Mouse (Mus musculus): Measurements from ENCODE around the gene Scfd2. TPM values are rescaled to one million over a fixed set of nuclear protein-coding genes. Genes with fewer than 3 reads are reported as not detected.

Gene Scfd2
- polyA plus RNA-seq, 1 experiment from 2014 or later = 15.0 TPM

DNA sequence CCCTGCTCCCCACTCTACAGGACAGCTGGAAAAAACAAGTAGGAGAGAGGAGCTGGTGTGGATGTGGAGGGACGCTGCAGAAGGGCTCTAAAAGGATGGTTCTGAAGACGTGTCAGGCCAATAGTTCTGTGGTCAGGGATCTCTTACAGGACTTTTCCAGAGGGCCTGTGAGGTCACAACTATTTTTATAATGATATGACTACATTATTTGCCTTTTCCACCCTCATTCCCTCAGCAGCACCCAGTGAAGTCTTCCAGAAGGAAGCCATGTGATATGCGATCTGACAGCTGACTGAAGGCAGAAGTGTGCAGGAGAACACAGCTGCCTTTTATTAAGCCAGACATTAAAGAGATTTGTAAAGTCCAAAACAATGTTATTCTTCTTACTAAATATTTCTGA is 85.7 kb downstream of the Scfd2 start:
- Histone ChIP-seq H3K27me3 (ENCODE audit: control insufficient read depth, insufficient read depth, low read length) (no peaks in the 10 kb centered on the region), H3K4me2 (ENCODE audit: low read depth, low read length) (no peak overlapping the region), H3K9me3 (replicated peaks; ENCODE audit: control insufficient read depth, low read length) (no peaks in the 10 kb centered on the region), H3K27ac (ENCODE audit: low read length) (no peak overlapping the region), H3K4me3 (ENCODE audit: low read length) (no peak overlapping the region), H3K36me3 (ENCODE audit: control insufficient read depth, insufficient read depth) (no peaks in the 10 kb centered on the region), H3K9ac (ENCODE audit: low read length) (no peak overlapping the region), H3K4me1 (ENCODE audit: control insufficient read depth, insufficient read depth, low read length) (no peaks in the 10 kb centered on the region)
- ATAC-seq (replicated peaks; ENCODE audit: extremely low read depth, insufficient read depth, low FRiP score) = 0 out of 2 replicates have a peak, but pooled peaks have one; percentile 32
- 51% methylated on average over 3 of the region's 3 CpGs for WGBS

DNA sequence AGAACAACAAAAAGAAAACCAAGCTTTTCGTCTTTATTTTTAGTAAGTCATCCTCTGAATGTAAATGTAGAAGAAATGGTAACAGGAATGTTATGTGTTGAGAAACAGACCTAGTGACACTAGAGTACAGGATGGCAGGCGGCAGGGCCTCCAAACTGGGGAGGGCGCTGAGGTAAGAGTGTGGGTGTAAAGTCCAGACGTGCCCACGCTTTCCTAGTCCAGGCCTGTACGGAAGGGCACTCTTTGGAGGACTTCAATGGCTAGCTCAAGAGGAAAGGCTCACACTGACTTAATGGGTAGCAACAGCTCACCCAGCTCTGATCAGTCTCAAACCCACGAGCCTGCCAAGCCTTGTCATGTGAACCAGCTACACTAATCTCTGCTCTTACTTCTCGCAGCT is 93.2 kb downstream of the Scfd2 start:
- Histone ChIP-seq H3K4me1 (ENCODE audit: control insufficient read depth, insufficient read depth, low read length) (no peaks in the 10 kb centered on the region), H3K36me3 (ENCODE audit: control insufficient read depth, insufficient read depth) (no peaks in the 10 kb centered on the region), H3K4me3 (ENCODE audit: low read length) (no peak overlapping the region), H3K9me3 (replicated peaks; ENCODE audit: control insufficient read depth, low read length) (no peaks in the 10 kb centered on the region; the same call in 1 of the 2 replicates), H3K27ac (ENCODE audit: low read length) (no peak overlapping the region), H3K27me3 (ENCODE audit: control insufficient read depth, insufficient read depth, low read length) (no peaks in the 10 kb centered on the region), H3K9ac (ENCODE audit: low read length) (no peak overlapping the region), H3K4me2 (ENCODE audit: low read depth, low read length) (no peak overlapping the region)
- 72% methylated on average over 8 of the region's 8 CpGs for WGBS
- no peak for ATAC-seq (replicated peaks; ENCODE audit: extremely low read depth, insufficient read depth, low FRiP score)

DNA sequence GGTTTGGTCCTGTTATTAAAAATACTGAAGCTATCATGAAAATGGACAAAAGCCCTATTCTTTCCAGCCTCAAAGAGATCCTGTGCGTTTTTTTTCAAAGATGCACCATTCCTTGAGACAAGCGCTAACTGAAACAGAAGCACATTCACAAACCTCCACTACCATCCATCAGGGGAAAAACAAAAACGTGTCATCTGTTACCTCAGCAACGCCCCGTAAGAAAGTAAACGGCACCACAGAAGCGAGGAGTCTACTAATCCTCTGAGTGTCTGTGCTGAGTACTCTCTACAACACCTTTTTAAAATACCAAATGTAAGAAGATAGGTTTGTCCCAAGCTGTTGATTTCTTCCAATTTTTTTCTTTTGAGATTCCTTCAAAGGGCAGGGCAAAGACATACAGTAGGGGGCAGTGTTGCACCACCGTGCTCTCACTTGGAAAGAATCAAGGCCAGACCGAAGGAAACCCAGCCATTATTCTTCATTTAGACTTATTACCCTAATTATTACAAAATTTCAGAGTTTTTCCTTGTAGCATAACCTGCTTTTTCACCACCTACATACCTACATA is 97.9 kb downstream of the Scfd2 start:
- 29% methylated on average over 9 of the region's 9 CpGs for WGBS
- Histone ChIP-seq H3K27ac (ENCODE audit: low read length) (no peak overlapping the region), H3K36me3 (ENCODE audit: control insufficient read depth, insufficient read depth) (no peaks in the 10 kb centered on the region), H3K4me2 (ENCODE audit: low read depth, low read length) (peak overlapping the region; percentile 37; the same call in 1 of the 2 replicates), H3K27me3 (ENCODE audit: control insufficient read depth, insufficient read depth, low read length) (no peaks in the 10 kb centered on the region), H3K9me3 (replicated peaks; ENCODE audit: control insufficient read depth, low read length) (no peaks in the 10 kb centered on the region; the same call in 1 of the 2 replicates), H3K4me3 (ENCODE audit: low read length) (no peak overlapping the region), H3K4me1 (ENCODE audit: control insufficient read depth, insufficient read depth, low read length) (no peaks in the 10 kb centered on the region), H3K9ac (ENCODE audit: low read length) (no peak overlapping the region)
- ATAC-seq (replicated peaks; ENCODE audit: extremely low read depth, insufficient read depth, low FRiP score) = no peak

DNA sequence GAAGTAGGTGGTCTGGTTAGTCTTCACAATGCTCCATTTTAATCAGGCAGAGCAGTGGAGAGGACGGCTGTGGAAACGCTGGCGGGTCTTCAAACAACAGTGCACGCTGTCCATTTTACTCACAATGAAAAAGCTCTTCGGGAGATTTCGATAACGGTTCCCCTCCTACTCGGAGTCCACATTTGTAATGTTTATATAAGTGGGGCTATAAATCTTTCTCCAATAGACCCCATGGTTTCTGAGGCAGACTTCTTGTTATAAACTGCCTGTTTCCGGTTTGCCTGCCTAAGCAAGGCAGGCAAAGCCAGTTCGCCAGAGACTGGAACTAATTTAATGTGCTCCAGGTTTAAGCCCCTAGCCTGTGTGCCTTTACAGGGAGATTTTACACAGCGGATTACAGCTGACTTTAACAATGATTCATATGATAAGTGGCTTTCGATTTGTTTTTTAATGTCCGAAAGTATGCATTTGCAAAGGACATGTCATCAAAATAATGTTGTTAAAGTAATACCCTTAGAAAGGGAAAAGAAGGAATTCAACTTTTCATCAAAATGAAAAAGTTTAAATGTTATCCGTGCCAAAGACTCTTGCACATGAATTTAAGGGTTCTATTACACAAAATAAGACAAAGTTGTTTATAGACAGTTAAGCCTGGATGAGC is 98.5 kb downstream of the Scfd2 start:
- Histone ChIP-seq H3K4me1 (ENCODE audit: control insufficient read depth, insufficient read depth, low read length) (no peaks in the 10 kb centered on the region), H3K27ac (ENCODE audit: low read length) (no peak overlapping the region), H3K4me2 (ENCODE audit: low read depth, low read length) (peak overlapping the region; percentile 30; the same call in 1 of the 2 replicates), H3K36me3 (ENCODE audit: control insufficient read depth, insufficient read depth) (no peaks in the 10 kb centered on the region), H3K9me3 (replicated peaks; ENCODE audit: control insufficient read depth, low read length) (no peaks in the 10 kb centered on the region; the same call in 1 of the 2 replicates), H3K27me3 (ENCODE audit: control insufficient read depth, insufficient read depth, low read length) (no peaks in the 10 kb centered on the region), H3K9ac (ENCODE audit: low read length) (no peak overlapping the region), H3K4me3 (ENCODE audit: low read length) (no peak overlapping the region)
- 47% methylated on average over 14 of the region's 14 CpGs for WGBS
- ATAC-seq (replicated peaks; ENCODE audit: extremely low read depth, insufficient read depth, low FRiP score) = no peak

- no peak overlapping the region for H3K27ac ChIP-seq (ENCODE audit: low read length)
- no peaks in the 10 kb centered on the region for H3K36me3 ChIP-seq (ENCODE audit: control insufficient read depth, insufficient read depth)
- H3K27me3 ChIP-seq (ENCODE audit: control insufficient read depth, insufficient read depth, low read length) = no peaks in the 10 kb centered on the region
- no peak overlapping the region for H3K4me2 ChIP-seq (ENCODE audit: low read depth, low read length)
- peaks cover 3% of the 10 kb centered on the region; the same call in 1 of the 2 replicates for H3K4me1 ChIP-seq (ENCODE audit: control insufficient read depth, insufficient read depth, low read length)
- no peaks in the 10 kb centered on the region for H3K9me3 ChIP-seq (replicated peaks; ENCODE audit: control insufficient read depth, low read length)
- no peak overlapping the region for H3K4me3 ChIP-seq (ENCODE audit: low read length)
- no peak overlapping the region for H3K9ac ChIP-seq (ENCODE audit: low read length)
- 47% methylated on average over 5 of the region's 5 CpGs for WGBS
- no peak for ATAC-seq (replicated peaks; ENCODE audit: extremely low read depth, insufficient read depth, low FRiP score)
Measured at GRCm38 (mm10) chr5:74420615-74421132, 110.9 kb downstream of the Scfd2 start.

GRCm38 (mm10) chr5:74412557-74412956 is 119.0 kb downstream of the Scfd2 start:
- H3K9ac ChIP-seq (ENCODE audit: low read length) = no peak overlapping the region
- H3K36me3 ChIP-seq (ENCODE audit: control insufficient read depth, insufficient read depth) = no peaks in the 10 kb centered on the region
- ATAC-seq (replicated peaks; ENCODE audit: extremely low read depth, insufficient read depth, low FRiP score) = no peak
- H3K4me1 ChIP-seq (ENCODE audit: control insufficient read depth, insufficient read depth, low read length) = no peaks in the 10 kb centered on the region
- no peaks in the 10 kb centered on the region for H3K9me3 ChIP-seq (replicated peaks; ENCODE audit: control insufficient read depth, low read length)
- H3K4me2 ChIP-seq (ENCODE audit: low read depth, low read length) = no peak overlapping the region
- no peak overlapping the region for H3K4me3 ChIP-seq (ENCODE audit: low read length)
- 94% methylated on average over 3 of the region's 3 CpGs for WGBS
- H3K27ac ChIP-seq (ENCODE audit: low read length) = no peak overlapping the region
- H3K27me3 ChIP-seq (ENCODE audit: control insufficient read depth, insufficient read depth, low read length) = no peaks in the 10 kb centered on the region

- Histone ChIP-seq H3K4me1 (ENCODE audit: control insufficient read depth, insufficient read depth, low read length) (peaks cover 8% of the 10 kb centered on the region), H3K27me3 (ENCODE audit: control insufficient read depth, insufficient read depth, low read length) (no peaks in the 10 kb centered on the region), H3K4me3 (ENCODE audit: low read length) (no peak overlapping the region), H3K4me2 (ENCODE audit: low read depth, low read length) (no peak overlapping the region), H3K9ac (ENCODE audit: low read length) (no peak overlapping the region), H3K27ac (ENCODE audit: low read length) (no peak overlapping the region), H3K36me3 (ENCODE audit: control insufficient read depth, insufficient read depth) (no peaks in the 10 kb centered on the region), H3K9me3 (replicated peaks; ENCODE audit: control insufficient read depth, low read length) (no peaks in the 10 kb centered on the region)
- WGBS = 90% methylated on average over 4 of the region's 5 CpGs
- no peak for ATAC-seq (replicated peaks; ENCODE audit: extremely low read depth, insufficient read depth, low FRiP score)
Measured at GRCm38 (mm10) chr5:74404887-74405286, 126.7 kb downstream of the Scfd2 start.

GRCm38 (mm10) chr5:74404083-74404482 is 127.5 kb downstream of the Scfd2 start:
- Histone ChIP-seq H3K36me3 (ENCODE audit: control insufficient read depth, insufficient read depth) (no peaks in the 10 kb centered on the region), H3K9me3 (replicated peaks; ENCODE audit: control insufficient read depth, low read length) (no peaks in the 10 kb centered on the region), H3K4me1 (ENCODE audit: control insufficient read depth, insufficient read depth, low read length) (peaks cover 8% of the 10 kb centered on the region), H3K4me3 (ENCODE audit: low read length) (no peak overlapping the region), H3K9ac (ENCODE audit: low read length) (no peak overlapping the region), H3K27me3 (ENCODE audit: control insufficient read depth, insufficient read depth, low read length) (no peaks in the 10 kb centered on the region), H3K4me2 (ENCODE audit: low read depth, low read length) (no peak overlapping the region), H3K27ac (ENCODE audit: low read length) (no peak overlapping the region)
- 58% methylated on average over 5 of the region's 5 CpGs for WGBS
- peak; percentile 59 for ATAC-seq (replicated peaks; ENCODE audit: extremely low read depth, insufficient read depth, low FRiP score)

DNA sequence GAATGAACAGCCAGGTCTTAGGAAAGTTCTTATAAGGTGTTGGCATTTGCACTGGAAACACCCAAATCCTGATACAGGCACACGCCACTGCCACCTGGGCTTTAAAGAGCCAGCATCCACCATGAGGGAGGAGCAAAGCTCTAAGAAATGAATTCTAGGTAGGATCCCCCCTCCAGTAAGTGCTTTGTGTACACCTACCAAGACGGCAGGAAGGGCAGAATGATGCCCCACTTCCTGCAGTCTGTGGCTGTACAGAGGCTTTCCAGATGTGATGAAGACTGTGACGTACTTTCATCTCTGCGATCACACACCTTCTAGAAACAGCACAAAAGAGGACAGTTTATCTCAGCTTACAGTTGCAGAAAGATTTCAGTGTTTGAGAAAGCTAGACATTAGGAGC is 128.9 kb downstream of the Scfd2 start:
- peak; percentile 71 for ATAC-seq (replicated peaks; ENCODE audit: extremely low read depth, insufficient read depth, low FRiP score)
- H3K4me3 ChIP-seq (ENCODE audit: low read length) = no peak overlapping the region
- no peaks in the 10 kb centered on the region for H3K36me3 ChIP-seq (ENCODE audit: control insufficient read depth, insufficient read depth)
- peaks cover 8% of the 10 kb centered on the region for H3K4me1 ChIP-seq (ENCODE audit: control insufficient read depth, insufficient read depth, low read length)
- H3K4me2 ChIP-seq (ENCODE audit: low read depth, low read length) = no peak overlapping the region
- no peaks in the 10 kb centered on the region for H3K27me3 ChIP-seq (ENCODE audit: control insufficient read depth, insufficient read depth, low read length)
- H3K9ac ChIP-seq (ENCODE audit: low read length) = no peak overlapping the region
- WGBS = 68% methylated on average over 4 of the region's 4 CpGs
- H3K9me3 ChIP-seq (replicated peaks; ENCODE audit: control insufficient read depth, low read length) = no peaks in the 10 kb centered on the region
- H3K27ac ChIP-seq (ENCODE audit: low read length) = peak overlapping the region; percentile 61; the same call in 1 of the 2 replicates
